In the genomic region with DNA sequence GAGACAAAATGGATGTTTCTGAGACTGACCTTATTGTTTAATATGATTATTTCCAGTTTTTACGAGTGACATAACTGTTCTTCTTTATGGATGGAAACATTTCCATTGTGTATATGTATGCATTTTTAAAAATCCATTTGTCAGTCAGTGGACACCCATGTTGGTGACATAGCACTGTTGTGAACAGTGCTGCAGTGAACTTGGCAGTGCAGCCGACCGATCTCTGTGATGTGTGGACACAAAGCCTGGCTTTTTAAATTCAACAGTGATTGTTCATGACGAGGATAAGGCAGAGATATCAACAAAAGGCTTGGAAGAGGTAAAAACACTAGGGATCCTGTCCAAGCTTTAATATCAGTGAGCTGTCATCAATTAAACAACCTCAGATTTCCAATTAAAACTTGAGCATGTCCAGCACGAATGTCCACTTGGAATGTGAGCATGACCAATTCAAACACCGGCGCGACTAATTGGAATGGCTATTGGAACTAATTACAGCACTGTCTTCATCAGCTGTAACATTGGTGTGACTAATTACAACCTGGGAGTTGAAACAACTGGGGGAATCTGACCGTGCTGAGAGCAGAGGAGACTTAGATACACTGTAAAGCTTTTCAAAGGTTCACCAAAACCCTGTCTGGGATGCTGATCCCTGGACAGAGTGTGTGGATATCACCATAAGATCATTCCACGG, we compare ENCODE assay signal across 19 mouse cellular contexts.
DNase-seq lines count a peak whose midpoint lies in the region; ATAC-seq lines count a peak whose summit lies in the region.
"Had no signal": no experiment of that assay in that cellular context is flagged by ENCODE, and none has a peak within 500 bp of the region (broad histone marks: within the 10 kb centered on the region; RNA-seq: fewer than 3 reads in every experiment).

No protein-coding gene starts in this region.

- WGBS in forebrain, embryonic 13.5 days: 39% methylated on average over 10 of the region's 10 CpGs
- WGBS in forebrain, embryonic 10.5 days: 62% methylated on average over 10 of the region's 10 CpGs
- WGBS in neural tube, embryonic 11.5 days: 57% methylated on average over 10 of the region's 10 CpGs
- 52% methylated on average over 10 of the region's 10 CpGs for WGBS in midbrain, embryonic 13.5 days
- WGBS in neural tube, embryonic 15.5 days: 42% methylated on average over 10 of the region's 10 CpGs

- no peaks in the 10 kb centered on the region for H3K27me3 ChIP-seq in forebrain, embryonic 13.5 days
- H3K27me3 ChIP-seq in forebrain, embryonic 10.5 days (ENCODE audit: poor library complexity, severe bottlenecking): peaks cover 12% of the 10 kb centered on the region; the same call in 1 of the 2 replicates
- H3K27me3 ChIP-seq in neural tube, embryonic 11.5 days (ENCODE audit: control insufficient read depth, insufficient read depth, low read length): 0 out of 2 replicates have a peak, but pooled peaks cover 4% of the 10 kb centered on the region
- H3K27me3 ChIP-seq in midbrain, embryonic 13.5 days: peaks cover 33% of the 10 kb centered on the region
- H3K27me3 ChIP-seq in neural tube, embryonic 15.5 days (replicated peaks): peaks cover 70% of the 10 kb centered on the region
- H3K27me3 ChIP-seq: kidney, embryonic 15.5 days; limb, embryonic 12.5 days; liver, embryonic 13.5 days had no signal

- no peaks in the 10 kb centered on the region for H3K9me3 ChIP-seq in forebrain, embryonic 13.5 days (replicated peaks)
- no peaks in the 10 kb centered on the region for H3K9me3 ChIP-seq in forebrain, embryonic 10.5 days
- H3K9me3 ChIP-seq in neural tube, embryonic 11.5 days (ENCODE audit: control insufficient read depth, low read length): no peaks in the 10 kb centered on the region
- H3K9me3 ChIP-seq in midbrain, embryonic 13.5 days: no peaks in the 10 kb centered on the region
- H3K9me3 ChIP-seq in neural tube, embryonic 15.5 days (replicated peaks): no peaks in the 10 kb centered on the region
- H3K9me3 ChIP-seq: heart, embryonic 10.5 days; hindbrain, embryonic 15.5 days; kidney, embryonic 15.5 days; limb, embryonic 12.5 days; liver, embryonic 13.5 days had no signal

- no peaks in the 10 kb centered on the region for H3K4me1 ChIP-seq in forebrain, embryonic 13.5 days
- peaks cover 43% of the 10 kb centered on the region for H3K4me1 ChIP-seq in forebrain, embryonic 10.5 days
- no peaks in the 10 kb centered on the region for H3K4me1 ChIP-seq in neural tube, embryonic 11.5 days (ENCODE audit: control insufficient read depth, insufficient read depth, low read length)
- peaks cover 11% of the 10 kb centered on the region for H3K4me1 ChIP-seq in midbrain, embryonic 13.5 days (replicated peaks)
- H3K4me1 ChIP-seq in neural tube, embryonic 15.5 days: 0 out of 2 replicates have a peak, but pooled peaks cover 4% of the 10 kb centered on the region
- H3K4me1 ChIP-seq: liver, embryonic 13.5 days had no signal

- no peaks in the 10 kb centered on the region for H3K36me3 ChIP-seq in forebrain, embryonic 13.5 days (ENCODE audit: poor library complexity, severe bottlenecking)
- H3K36me3 ChIP-seq in forebrain, embryonic 10.5 days (replicated peaks): no peaks in the 10 kb centered on the region
- no peaks in the 10 kb centered on the region for H3K36me3 ChIP-seq in neural tube, embryonic 11.5 days (ENCODE audit: control insufficient read depth, insufficient read depth, low read length)
- no peaks in the 10 kb centered on the region for H3K36me3 ChIP-seq in midbrain, embryonic 13.5 days
- no peaks in the 10 kb centered on the region for H3K36me3 ChIP-seq in neural tube, embryonic 15.5 days
- H3K36me3 ChIP-seq: heart, embryonic 10.5 days; hindbrain, embryonic 15.5 days; kidney, embryonic 15.5 days; liver, embryonic 13.5 days had no signal

- no peak overlapping the region for H3K9ac ChIP-seq in forebrain, embryonic 13.5 days
- H3K9ac ChIP-seq in neural tube, embryonic 11.5 days (ENCODE audit: low read length): no peak overlapping the region
- no peak overlapping the region for H3K9ac ChIP-seq in midbrain, embryonic 13.5 days (replicated peaks)
- H3K9ac ChIP-seq in neural tube, embryonic 15.5 days (replicated peaks): no peak overlapping the region
- H3K9ac ChIP-seq: hindbrain, embryonic 15.5 days; kidney, embryonic 15.5 days; limb, embryonic 12.5 days; liver, embryonic 13.5 days had no signal

- no peak overlapping the region for H3K4me2 ChIP-seq in forebrain, embryonic 13.5 days
- H3K4me2 ChIP-seq in neural tube, embryonic 11.5 days (ENCODE audit: low read depth): no peak overlapping the region
- H3K4me2 ChIP-seq in midbrain, embryonic 13.5 days (replicated peaks): no peak overlapping the region
- no peak overlapping the region for H3K4me2 ChIP-seq in neural tube, embryonic 15.5 days
- H3K4me2 ChIP-seq: hindbrain, embryonic 15.5 days; kidney, embryonic 15.5 days; limb, embryonic 12.5 days; liver, embryonic 13.5 days had no signal

- H3K4me3 ChIP-seq in forebrain, embryonic 13.5 days: no peak overlapping the region
- no peak overlapping the region for H3K4me3 ChIP-seq in forebrain, embryonic 10.5 days
- no peak overlapping the region for H3K4me3 ChIP-seq in neural tube, embryonic 11.5 days (ENCODE audit: low read depth, low read length)
- H3K4me3 ChIP-seq in midbrain, embryonic 13.5 days (replicated peaks): no peak overlapping the region
- H3K4me3 ChIP-seq in neural tube, embryonic 15.5 days (replicated peaks): no peak overlapping the region
- H3K4me3 ChIP-seq: gastrocnemius, adult 2 months; heart, embryonic 10.5 days; hindbrain, embryonic 15.5 days; kidney, embryonic 15.5 days; limb, embryonic 12.5 days; liver, embryonic 13.5 days had no signal

- peak; percentile 63 for ATAC-seq in forebrain, embryonic 13.5 days
- peak; percentile 45; the same call in 1 of the 2 replicates for ATAC-seq in neural tube, embryonic 11.5 days (ENCODE audit: insufficient read depth, low FRiP score, low TSS enrichment)
- ATAC-seq in midbrain, embryonic 13.5 days: peak; percentile 78
- ATAC-seq in neural tube, embryonic 15.5 days (ENCODE audit: low FRiP score): peak; percentile 29; the same call in 1 of the 2 replicates
- ATAC-seq: intestine, postnatal 0 days had no signal

- no peak overlapping the region for H3K27ac ChIP-seq in forebrain, embryonic 13.5 days
- no peak overlapping the region for H3K27ac ChIP-seq in forebrain, embryonic 10.5 days
- no peak overlapping the region for H3K27ac ChIP-seq in neural tube, embryonic 11.5 days (ENCODE audit: low read depth, low read length)
- no peak overlapping the region for H3K27ac ChIP-seq in midbrain, embryonic 13.5 days
- no peak overlapping the region for H3K27ac ChIP-seq in neural tube, embryonic 15.5 days (replicated peaks)
- H3K27ac ChIP-seq: gastrocnemius, adult 2 months; hindbrain, embryonic 15.5 days; kidney, embryonic 15.5 days; limb, embryonic 12.5 days; liver, embryonic 13.5 days; macrophage had no signal

- DNase-seq in forebrain, embryonic 10.5 days (ENCODE audit: extremely low spot score, low spot score): no peak
- no peak for DNase-seq in neural tube, embryonic 11.5 days (ENCODE audit: low spot score)
- no peak for DNase-seq in neural tube, embryonic 10.5 days (ENCODE audit: extremely low spot score, low spot score)
- no peak for DNase-seq in layer of hippocampus, adult 18-20 months (ENCODE audit: low spot score in 2 of 2)
- DNase-seq in B cell, adult 2 months: no peak
- DNase-seq: cerebellum, adult 8-10 months; gastrocnemius, adult 2 months; kidney, postnatal 4 days; liver, embryonic 13.5 days; thymus, postnatal 4 days had no signal
